Mouse (Mus musculus) liver, embryonic 13.5 days (tissue): ENCODE data around the gene D3Ertd254e. TPM values are rescaled to one million over a fixed set of nuclear protein-coding genes. Genes with fewer than 3 reads are reported as not detected.

Source experiments
- ATAC-seq: fragments of 200-750 bp; cut with Nextera tagmentation; 2 replicates; pipeline ENCODE4 v1.8.0; 2017; ENCODE audit warnings: low read depth, mild to moderate bottlenecking, moderate number of reproducible peaks, moderate library complexity
- DNase-seq: peaks from one replicate; pipeline ENCODE4 v3.0.0; 2022
- H3K27ac ChIP-seq: fragments of 300-500 bp; sonication (generic); 2 replicates; pipeline ENCODE4 v1.5.1; 2015; ENCODE audit warnings: moderate library complexity, mild to moderate bottlenecking, inconsistent platforms
- H3K27me3 ChIP-seq: fragments of 300-500 bp; sonication (generic); 2 replicates; pipeline ENCODE4 v1.6.1; 2015; ENCODE audit warnings: mild to moderate bottlenecking, inconsistent platforms
- H3K36me3 ChIP-seq: fragments of 300-500 bp; sonication (generic); 2 replicates; pipeline ENCODE4 v1.6.1; 2015; ENCODE audit warnings: mild to moderate bottlenecking, inconsistent platforms
- H3K4me1 ChIP-seq: fragments of 300-500 bp; sonication (generic); replicated peaks from 2 replicates; pipeline ENCODE4 v1.6.1; 2015; ENCODE audit warnings: inconsistent platforms
- H3K4me2 ChIP-seq: fragments of 300-500 bp; sonication (generic); 2 replicates; pipeline ENCODE4 v1.6.1; 2015; ENCODE audit warnings: inconsistent platforms, mild to moderate bottlenecking, moderate library complexity
- H3K4me3 ChIP-seq: fragments of 300-500 bp; sonication (generic); replicated peaks from 2 replicates; pipeline ENCODE4 v1.5.1; 2015; ENCODE audit warnings: mild to moderate bottlenecking, inconsistent platforms
- H3K9ac ChIP-seq: fragments of 300-500 bp; sonication (generic); 2 replicates; pipeline ENCODE4 v1.6.1; 2015; ENCODE audit warnings: mild to moderate bottlenecking, inconsistent platforms
- H3K9me3 ChIP-seq: fragments of 300-500 bp; sonication (generic); replicated peaks from 2 replicates; pipeline ENCODE4 v1.6.1; 2016; ENCODE audit warnings: inconsistent platforms
- WGBS: fragments of 180-500 bp; shearing (Covaris S2); methylation state at CpG from one replicate; pipeline ENCODE4 v1.1.7; 2015; ENCODE audit not compliant: insufficient replicate concordance; 5-methylcytosine and 5-hydroxymethylcytosine counted together
- polyA plus RNA-seq: library from polyadenylated mRNA; unstranded; fragments of >200 nt; fragmentation: Nextera tagmentation; extraction: Ambion mirVana; gene quantifications from 2 replicates; pipeline ENCODE4 v1.2.1, GENCODE M21; 2015

D3Ertd254e gene
- polyA plus RNA-seq, 1 experiment from 2014 or later, result 1.2 TPM

DNA sequence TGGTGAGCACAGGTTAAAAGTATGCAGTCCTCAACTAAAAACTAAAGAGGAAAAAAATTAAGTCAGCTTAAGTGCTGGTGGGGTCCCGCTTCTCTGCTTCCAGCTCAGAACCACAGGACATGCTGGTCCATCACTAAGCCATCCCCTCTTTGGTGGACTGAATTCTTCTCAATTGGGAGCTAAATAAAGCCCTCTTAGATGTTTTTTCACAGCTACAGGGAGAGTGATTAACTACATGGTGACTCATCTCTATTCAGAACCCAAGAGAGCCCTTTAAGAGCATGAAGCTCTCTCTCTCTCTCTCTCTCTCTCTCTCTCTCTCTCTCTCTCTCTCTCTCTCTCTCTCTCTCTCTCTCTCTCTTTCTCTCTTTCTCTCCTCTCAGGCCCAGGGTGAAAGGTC, 20.5 kb downstream of the D3Ertd254e start:
- Histone ChIP-seq H3K9ac (no peak overlapping the region), H3K9me3 (no peaks in the 10 kb centered on the region), H3K4me3 (no peak overlapping the region), H3K4me2 (no peak overlapping the region), H3K36me3 (peaks cover 11% of the 10 kb centered on the region), H3K27ac (no peak overlapping the region), H3K4me1 (peaks cover 6% of the 10 kb centered on the region; the same call in 1 of the 2 replicates), H3K27me3 (no peaks in the 10 kb centered on the region)
- ATAC-seq, result no peak
- no peak for DNase-seq
- 88% methylated on average over 1 of the region's 1 CpGs for WGBS

DNA sequence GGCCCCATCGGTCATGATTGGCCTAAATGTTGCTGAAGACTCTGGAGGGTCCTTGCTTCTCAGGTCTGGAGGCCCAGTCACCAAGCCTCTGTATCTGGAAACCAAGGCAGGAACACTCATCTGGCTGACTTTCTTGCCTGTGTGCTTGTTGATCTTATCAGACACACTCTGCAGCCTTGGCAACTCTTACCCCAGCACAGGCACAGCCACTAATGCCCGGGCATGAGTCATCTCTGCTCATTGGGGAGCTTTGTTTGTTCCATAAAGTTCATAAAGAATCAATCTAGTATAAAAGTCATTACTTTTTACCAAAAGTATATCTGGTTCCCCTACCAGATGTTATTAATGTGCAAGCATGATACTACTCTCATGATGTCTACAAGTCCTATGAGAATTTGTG, 22.9 kb downstream of the D3Ertd254e start:
- H3K9ac ChIP-seq, result no peak overlapping the region
- DNase-seq, result no peak
- no peaks in the 10 kb centered on the region for H3K36me3 ChIP-seq
- H3K27me3 ChIP-seq, result no peaks in the 10 kb centered on the region
- H3K27ac ChIP-seq, result no peak overlapping the region
- ATAC-seq, result no peak
- no peak overlapping the region for H3K4me3 ChIP-seq
- no peak overlapping the region for H3K4me2 ChIP-seq
- no peaks in the 10 kb centered on the region for H3K9me3 ChIP-seq
- peaks cover 6% of the 10 kb centered on the region; the same call in 1 of the 2 replicates for H3K4me1 ChIP-seq
- 74% methylated on average over 2 of the region's 2 CpGs for WGBS

DNA sequence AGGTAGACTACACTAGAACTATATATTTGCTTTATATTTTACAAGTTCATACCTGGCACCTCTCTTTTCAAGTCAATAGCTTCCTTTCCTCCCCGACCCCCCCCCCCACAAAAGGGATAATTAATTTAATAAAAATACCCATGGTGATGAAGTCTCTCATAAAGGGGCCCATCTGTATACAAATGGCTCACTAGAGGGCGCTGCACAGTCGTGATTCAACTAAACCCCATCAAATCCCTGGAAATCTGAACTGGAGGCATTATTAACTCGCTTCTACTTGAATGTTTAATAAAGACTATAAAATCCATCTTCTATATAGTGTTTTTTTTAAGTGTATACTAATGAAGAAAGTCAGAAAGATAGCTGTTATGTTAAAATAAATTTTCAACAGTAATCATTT, 30.7 kb downstream of the D3Ertd254e start:
- DNase-seq, result no peak
- Histone ChIP-seq H3K27ac (no peak overlapping the region), H3K4me2 (no peak overlapping the region), H3K4me1 (no peaks in the 10 kb centered on the region), H3K9ac (no peak overlapping the region), H3K4me3 (no peak overlapping the region), H3K9me3 (no peaks in the 10 kb centered on the region), H3K27me3 (no peaks in the 10 kb centered on the region), H3K36me3 (no peaks in the 10 kb centered on the region)
- no peak for ATAC-seq
- WGBS, result 9% methylated on average over 4 of the region's 4 CpGs

DNA sequence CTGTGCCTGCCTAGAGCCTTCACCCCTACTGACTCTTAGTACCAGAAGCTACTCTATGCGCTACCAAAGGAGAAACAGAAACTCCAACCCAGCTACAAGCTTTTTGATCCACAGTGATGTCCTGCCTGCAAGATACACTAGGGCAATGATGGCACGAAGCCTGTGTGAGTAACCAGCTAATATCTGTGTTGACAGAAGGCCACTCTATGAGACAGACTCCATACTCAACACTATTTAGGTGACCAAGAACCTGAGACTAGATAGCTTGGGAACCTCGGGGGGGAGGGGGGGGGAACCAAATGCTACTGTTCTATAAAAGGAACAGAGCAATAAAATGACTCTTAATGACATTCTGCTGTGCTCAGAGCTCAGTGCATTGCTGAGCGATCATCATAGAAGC, 35.7 kb downstream of the D3Ertd254e start:
- 66% methylated on average over 4 of the region's 4 CpGs for WGBS
- DNase-seq (no peak), ATAC-seq (no peak)
- H3K4me2 ChIP-seq, result no peak overlapping the region
- no peaks in the 10 kb centered on the region for H3K36me3 ChIP-seq
- no peaks in the 10 kb centered on the region for H3K9me3 ChIP-seq
- H3K27me3 ChIP-seq, result no peaks in the 10 kb centered on the region
- H3K9ac ChIP-seq, result no peak overlapping the region
- H3K4me1 ChIP-seq, result no peaks in the 10 kb centered on the region
- H3K27ac ChIP-seq, result no peak overlapping the region
- no peak overlapping the region for H3K4me3 ChIP-seq

DNA sequence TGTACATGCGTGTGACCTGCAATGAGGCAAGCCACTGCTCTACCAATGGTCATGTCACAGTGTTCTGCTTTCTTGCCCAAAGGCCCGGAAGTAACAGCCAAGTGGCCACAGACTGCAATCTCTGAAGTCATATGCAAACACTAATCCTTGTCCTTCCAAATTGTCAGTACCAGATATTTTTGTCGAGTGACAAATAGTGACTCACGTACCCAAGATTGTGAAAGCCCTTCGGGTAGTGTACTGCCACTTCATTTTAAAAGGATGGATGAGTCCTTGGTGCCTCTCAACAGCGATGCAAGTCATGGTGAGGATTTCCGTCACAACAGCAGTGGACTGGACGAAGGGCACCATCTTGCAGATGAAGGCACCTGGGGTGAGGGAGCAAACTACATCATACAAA, 38.4 kb downstream of the D3Ertd254e start:
- Histone ChIP-seq H3K27ac (no peak overlapping the region), H3K4me3 (no peak overlapping the region), H3K36me3 (no peaks in the 10 kb centered on the region), H3K4me1 (no peaks in the 10 kb centered on the region), H3K9ac (no peak overlapping the region), H3K9me3 (no peaks in the 10 kb centered on the region), H3K4me2 (no peak overlapping the region), H3K27me3 (no peaks in the 10 kb centered on the region)
- WGBS, result 67% methylated on average over 8 of the region's 8 CpGs
- DNase-seq (no peak), ATAC-seq (no peak)

DNA sequence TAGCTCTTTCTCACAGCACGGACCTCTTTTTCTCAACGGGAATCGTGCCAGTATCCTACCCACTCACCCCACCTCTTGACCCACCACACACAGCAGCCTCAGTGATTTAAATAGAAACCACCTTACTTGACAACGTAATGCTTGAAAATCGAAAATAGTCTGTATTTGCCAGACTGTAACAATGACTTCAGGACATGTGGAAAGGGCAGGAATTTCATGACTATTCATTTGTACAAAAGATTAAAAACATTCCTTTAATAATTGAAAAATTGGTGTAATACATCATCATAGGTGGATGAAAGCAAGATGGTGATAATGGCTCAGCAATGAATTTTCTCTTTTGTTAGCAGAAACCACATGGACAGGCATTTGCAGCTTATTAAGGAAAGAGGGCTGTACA, 50.3 kb downstream of the D3Ertd254e start:
- H3K27ac ChIP-seq, result no peak overlapping the region
- H3K9ac ChIP-seq, result no peak overlapping the region
- H3K36me3 ChIP-seq, result no peaks in the 10 kb centered on the region
- H3K9me3 ChIP-seq, result no peaks in the 10 kb centered on the region
- DNase-seq (no peak), ATAC-seq (no peak)
- 60% methylated on average over 5 of the region's 5 CpGs for WGBS
- H3K4me2 ChIP-seq, result no peak overlapping the region
- no peaks in the 10 kb centered on the region for H3K4me1 ChIP-seq
- no peaks in the 10 kb centered on the region for H3K27me3 ChIP-seq
- no peak overlapping the region for H3K4me3 ChIP-seq

DNA sequence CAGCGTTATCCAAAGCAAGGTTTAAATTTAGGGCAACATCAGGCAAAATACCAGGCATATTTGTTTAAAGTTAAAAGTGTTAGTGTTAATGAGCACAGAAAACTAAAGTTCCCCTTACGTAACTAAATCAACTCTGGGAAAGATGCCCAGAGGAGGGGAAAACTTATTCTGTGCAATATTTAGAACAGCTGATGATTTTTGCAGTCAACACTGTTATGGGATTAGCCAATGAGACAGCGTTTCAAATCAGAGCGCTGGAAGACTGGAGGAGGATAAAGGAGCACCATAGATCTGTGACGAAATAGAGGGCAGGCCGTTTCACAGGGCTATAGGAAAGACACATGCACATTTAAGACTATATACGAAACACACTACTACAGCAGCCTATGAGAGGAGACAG, 52.1 kb downstream of the D3Ertd254e start:
- Histone ChIP-seq H3K4me1 (no peaks in the 10 kb centered on the region), H3K27me3 (no peaks in the 10 kb centered on the region), H3K4me2 (no peak overlapping the region), H3K27ac (no peak overlapping the region), H3K9me3 (no peaks in the 10 kb centered on the region), H3K9ac (no peak overlapping the region), H3K36me3 (no peaks in the 10 kb centered on the region), H3K4me3 (no peak overlapping the region)
- ATAC-seq (no peak), DNase-seq (no peak)
- 60% methylated on average over 7 of the region's 7 CpGs for WGBS

DNA sequence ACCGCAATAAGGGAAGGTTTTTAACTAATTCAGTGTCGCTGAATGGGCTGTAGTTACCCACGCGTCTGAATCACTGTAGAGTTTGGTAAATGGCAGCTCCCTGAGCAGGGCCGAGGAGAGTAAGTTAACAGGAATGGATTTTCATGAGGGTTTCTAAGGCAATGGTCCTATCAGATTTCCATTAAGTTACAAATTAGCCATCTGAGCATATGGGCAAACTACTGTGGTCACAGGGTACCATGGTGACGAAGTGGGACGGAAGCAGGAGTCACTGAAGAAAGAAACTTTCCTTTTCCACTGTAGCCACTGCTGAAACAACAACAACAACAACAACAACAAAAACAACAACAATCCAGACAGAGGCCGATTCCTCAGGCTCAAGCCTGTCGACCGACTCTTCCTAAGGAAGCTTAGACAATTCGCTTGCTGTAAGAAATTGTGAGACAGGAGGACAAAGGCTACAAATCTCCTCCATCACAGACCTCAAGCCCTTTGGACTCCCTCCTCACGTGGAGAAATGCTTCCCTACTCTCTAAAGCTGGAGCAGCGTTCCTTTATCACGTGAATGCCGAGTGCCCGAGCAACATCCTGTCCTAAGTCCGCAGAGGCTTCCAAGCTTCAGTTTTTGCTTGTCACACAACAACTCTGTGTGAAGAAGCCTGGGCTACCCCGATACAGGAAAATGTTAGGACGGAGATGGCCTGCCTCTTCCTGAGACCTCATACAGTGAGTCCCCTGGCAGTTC, 56.9 kb downstream of the D3Ertd254e start:
- no peaks in the 10 kb centered on the region for H3K9me3 ChIP-seq
- H3K36me3 ChIP-seq, result no peaks in the 10 kb centered on the region
- H3K4me2 ChIP-seq, result no peak overlapping the region
- 63% methylated on average over 19 of the region's 19 CpGs for WGBS
- H3K9ac ChIP-seq, result no peak overlapping the region
- DNase-seq (no peak), ATAC-seq (no peak)
- no peak overlapping the region for H3K27ac ChIP-seq
- no peaks in the 10 kb centered on the region for H3K27me3 ChIP-seq
- no peak overlapping the region for H3K4me3 ChIP-seq
- no peaks in the 10 kb centered on the region for H3K4me1 ChIP-seq

DNA sequence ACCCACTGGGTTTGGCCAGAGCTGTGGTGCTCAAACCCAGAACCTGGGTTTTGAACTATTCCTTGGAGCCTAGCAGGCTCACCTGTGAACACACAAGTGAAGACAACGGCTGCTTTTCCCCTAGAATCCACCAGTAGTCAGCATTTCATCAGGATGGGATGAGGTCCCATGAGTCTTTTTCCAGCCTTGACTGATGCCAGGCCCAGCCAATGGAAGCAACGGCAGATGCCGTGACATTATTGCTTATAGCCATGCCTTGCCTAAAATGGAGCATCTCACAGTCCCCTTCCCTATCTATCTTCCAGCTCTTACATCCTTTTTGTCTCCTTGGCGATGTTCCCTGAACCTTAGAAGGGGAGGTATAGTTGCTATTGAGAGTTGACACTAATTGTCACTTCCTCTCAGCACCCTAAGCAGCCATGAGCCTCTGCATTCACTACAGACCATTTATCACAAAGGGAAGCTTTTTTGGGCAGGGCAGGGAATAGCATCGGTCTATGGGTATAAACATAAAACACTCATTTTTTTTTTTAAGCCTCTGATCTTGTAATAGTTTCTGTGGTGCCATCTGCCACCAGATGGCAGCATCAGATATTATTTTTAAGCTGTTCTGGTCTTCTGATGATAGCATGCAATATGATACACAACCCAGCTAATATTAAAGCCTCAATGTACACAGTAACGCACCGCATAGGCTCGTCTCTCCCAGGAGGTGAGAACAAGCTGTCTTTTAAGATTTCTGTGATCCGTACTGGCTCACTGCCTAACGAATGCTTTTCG, 59.1 kb downstream of the D3Ertd254e start:
- Histone ChIP-seq H3K4me2 (no peak overlapping the region), H3K36me3 (no peaks in the 10 kb centered on the region), H3K9ac (no peak overlapping the region), H3K9me3 (no peaks in the 10 kb centered on the region), H3K27me3 (no peaks in the 10 kb centered on the region), H3K4me1 (no peaks in the 10 kb centered on the region), H3K27ac (no peak overlapping the region), H3K4me3 (no peak overlapping the region)
- ATAC-seq (no peak), DNase-seq (no peak)
- 50% methylated on average over 11 of the region's 11 CpGs for WGBS

DNA sequence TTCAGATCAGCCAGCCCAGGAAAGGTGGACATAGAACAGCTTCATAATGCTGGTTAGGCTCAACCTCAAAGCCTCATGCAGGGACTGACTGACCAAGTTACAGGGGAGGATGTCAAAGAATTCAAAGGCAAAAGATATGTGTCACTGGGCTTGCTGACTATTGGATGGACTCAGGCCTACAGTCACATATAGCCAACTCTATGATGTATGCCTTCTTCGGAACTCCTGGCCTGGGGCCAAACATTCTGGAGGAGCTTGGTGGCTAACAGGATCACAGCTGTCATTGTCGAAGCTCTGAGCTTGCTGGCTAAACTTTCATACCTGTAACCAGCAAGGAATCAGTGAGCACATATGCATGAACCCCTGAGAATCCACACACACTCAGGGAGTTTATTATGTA, 60.1 kb downstream of the D3Ertd254e start:
- no peak for ATAC-seq
- no peak overlapping the region for H3K9ac ChIP-seq
- H3K27me3 ChIP-seq, result no peaks in the 10 kb centered on the region
- H3K9me3 ChIP-seq, result no peaks in the 10 kb centered on the region
- H3K4me3 ChIP-seq, result no peak overlapping the region
- no peak for DNase-seq
- no peak overlapping the region for H3K4me2 ChIP-seq
- H3K36me3 ChIP-seq, result no peaks in the 10 kb centered on the region
- no peak overlapping the region for H3K27ac ChIP-seq
- 46% methylated on average over 2 of the region's 2 CpGs for WGBS
- H3K4me1 ChIP-seq, result no peaks in the 10 kb centered on the region

DNA sequence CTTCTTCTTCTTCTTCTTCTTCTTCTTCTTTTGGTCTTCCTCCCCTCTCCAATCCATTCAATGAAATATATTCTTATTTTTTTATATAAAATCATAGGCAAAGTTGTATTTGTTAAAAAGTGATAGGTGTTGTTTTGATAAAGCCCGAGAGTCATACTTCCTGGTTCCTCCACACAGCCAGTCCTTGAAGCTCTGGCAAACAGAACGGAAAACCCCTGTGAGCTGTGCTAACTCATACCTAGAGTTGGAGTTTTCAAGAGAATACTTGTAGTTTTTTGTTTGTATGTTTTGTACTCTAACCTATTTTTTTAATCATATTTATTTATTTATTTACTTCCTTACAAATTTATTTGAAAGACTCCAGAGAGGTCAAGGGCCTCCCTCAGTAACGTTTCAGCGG, 61.9 kb downstream of the D3Ertd254e start:
- WGBS, result 60% methylated on average over 4 of the region's 4 CpGs
- H3K27me3 ChIP-seq, result no peaks in the 10 kb centered on the region
- no peak for ATAC-seq

More for the DNA sequence above, 61.9 kb downstream of the D3Ertd254e start:
- no peaks in the 10 kb centered on the region for H3K36me3 ChIP-seq
- H3K9ac ChIP-seq, result no peak overlapping the region
- H3K4me2 ChIP-seq, result no peak overlapping the region
- H3K4me3 ChIP-seq, result no peak overlapping the region
- DNase-seq, result no peak
- no peaks in the 10 kb centered on the region for H3K4me1 ChIP-seq
- no peaks in the 10 kb centered on the region for H3K9me3 ChIP-seq
- H3K27ac ChIP-seq, result no peak overlapping the region
